Mouse (Mus musculus): Measurements from ENCODE around the gene Rpl18.

- no peak for TF ChIP-seq CTCF (IDR thresholded peaks at IDR 0.05; ENCODE audit: extremely low read depth, insufficient read depth, insufficient read length, insufficient replicate concordance)
- TF ChIP-seq POLR2A (IDR thresholded peaks at IDR 0.05; ENCODE audit: low read depth, low read length) = no peak
Measured at GRCm38 (mm10) chr7:45716460-45716857, 1.2 kb downstream of the Rpl18 start.

Data from spleen, adult 2 months (tissue).